Mouse (Mus musculus): ENCODE data around the gene Amh.
"Not testable (repeated sequence)": the region's sequence is repeated elsewhere in the genome, so short reads cannot be mapped to it uniquely, and the experiment has no call there.

Gene Amh

GRCm38 (mm10) chr10:80828587-80828986 lies 23.5 kb downstream of the Amh start:
- DNase-seq = not testable (repeated sequence)

GRCm38 (mm10) chr10:80829359-80830278 lies 24.6 kb downstream of the Amh start:
- no peak for DNase-seq

- peak in 1 of 2 experiments; percentile 50 for DNase-seq
These were observed 26.1 kb downstream of the Amh start for GRCm38 (mm10) chr10:80831136-80831535.

GRCm38 (mm10) chr10:80832818-80833217 lies 27.8 kb downstream of the Amh start:
- DNase-seq = no peak

GRCm38 (mm10) chr10:80835617-80836016 lies 30.6 kb downstream of the Amh start:
- peak; percentile 47 to 55 for DNase-seq

- peak; percentile 79 to 82 for DNase-seq
These were observed 31.9 kb downstream of the Amh start for GRCm38 (mm10) chr10:80836949-80837379.

GRCm38 (mm10) chr10:80837827-80838226 lies 32.8 kb downstream of the Amh start:
- peak; percentile 58 to 60 for DNase-seq

GRCm38 (mm10) chr10:80838346-80838912 lies 33.4 kb downstream of the Amh start:
- no peak for DNase-seq

GRCm38 (mm10) chr10:80839848-80840247 lies 34.8 kb downstream of the Amh start:
- no peak for DNase-seq

GRCm38 (mm10) chr10:80841685-80842084 lies 36.6 kb downstream of the Amh start:
- no peak for DNase-seq

GRCm38 (mm10) chr10:80842334-80842733 lies 37.3 kb downstream of the Amh start:
- DNase-seq = no peak

GRCm38 (mm10) chr10:80843087-80843930 lies 38.3 kb downstream of the Amh start:
- peak in 1 of 2 experiments; percentile 54 for DNase-seq

- DNase-seq = peak; percentile 84 to 85
These were observed 39.0 kb downstream of the Amh start, which contains the start of gene Lingo3 for GRCm38 (mm10) chr10:80843931-80844547. Gene Lingo3, minus strand, starts transcription at chr10:80844039.

- DNase-seq = peak; percentile 74 to 84
These were observed 40.1 kb downstream of the Amh start for GRCm38 (mm10) chr10:80845055-80845693.

GRCm38 (mm10) chr10:80845732-80846131 lies 40.7 kb downstream of the Amh start:
- DNase-seq = no peak

- no peak for DNase-seq
These were observed 43.5 kb downstream of the Amh start for GRCm38 (mm10) chr10:80848571-80848970.

GRCm38 (mm10) chr10:80854913-80855748 lies 50.1 kb downstream of the Amh start, which contains the start of the genes Lsm7 and Sppl2b:
Gene Lsm7, minus strand, starts transcription at chr10:80855209.
Gene Sppl2b, plus strand, starts transcription at chr10:80855275.
- peak; percentile 99 for DNase-seq

GRCm38 (mm10) chr10:80855749-80856073 lies 50.7 kb downstream of the Amh start:
- DNase-seq = peak; percentile 58 to 61

- DNase-seq = no peak
These were observed 51.2 kb downstream of the Amh start for GRCm38 (mm10) chr10:80856267-80856666.

- DNase-seq = no peak
These were observed 51.9 kb downstream of the Amh start for GRCm38 (mm10) chr10:80856908-80857307.
